Mouse (Mus musculus): ENCODE results near the gene Srrm2. TPM values are rescaled to one million over a fixed set of nuclear protein-coding genes. Genes with fewer than 3 reads are reported as not detected.
A peak's percentile ranks its signal among the peaks of the same experiment; 100 is the strongest.

Gene Srrm2
- polyA plus RNA-seq, 1 experiment = 671 TPM

- Histone ChIP-seq H3K36me3 (ENCODE audit: control insufficient read depth, insufficient read depth, low read length) (no peaks in the 10 kb centered on the region), H3K4me1 (ENCODE audit: control insufficient read depth, insufficient read depth, insufficient read length) (peaks cover 23% of the 10 kb centered on the region), H3K27me3 (ENCODE audit: control insufficient read depth, insufficient read depth, low read length) (peaks cover 26% of the 10 kb centered on the region), H3K27ac (ENCODE audit: insufficient read depth, low read length) (no peak overlapping the region), H3K4me3 (ENCODE audit: extremely low read depth, insufficient read depth, insufficient read length) (no peak overlapping the region)
- no peak for DNase-seq (ENCODE audit: low read depth in 1 of 2, low spot score in 2 of 2)
- WGBS = 17% methylated on average over 14 of the region's 14 CpGs
- TF ChIP-seq CTCF (IDR thresholded peaks at IDR 0.05; ENCODE audit: extremely low read depth, insufficient read depth, insufficient read length, insufficient replicate concordance) = no peak
Observed at GRCm38 (mm10) chr17:23744651-23745050, 45.7 kb upstream of the Srrm2 start.

GRCm38 (mm10) chr17:23745301-23746251, 44.8 kb upstream of the Srrm2 start, which contains the start of gene Kremen2:
Gene Kremen2, minus strand, starts transcription at chr17:23745833.
- DNase-seq (ENCODE audit: low read depth in 1 of 2, low spot score in 2 of 2) = no peak
- Histone ChIP-seq H3K4me3 (ENCODE audit: extremely low read depth, insufficient read depth, insufficient read length) (no peak within 1 kb of the TSS; the same call in 1 of the 2 replicates), H3K27ac (ENCODE audit: insufficient read depth, low read length) (no peak within 1 kb of the TSS), H3K36me3 (ENCODE audit: control insufficient read depth, insufficient read depth, low read length) (no peaks in the 10 kb centered on the region), H3K4me1 (ENCODE audit: control insufficient read depth, insufficient read depth, insufficient read length) (peaks cover 23% of the 10 kb centered on the region), H3K27me3 (ENCODE audit: control insufficient read depth, insufficient read depth, low read length) (peaks cover 21% of the 10 kb centered on the region)
- WGBS = 6% methylated on average over 44 of the region's 45 CpGs
- no peak for TF ChIP-seq POLR2A (IDR thresholded peaks at IDR 0.05; ENCODE audit: low read depth, low read length)

DNA sequence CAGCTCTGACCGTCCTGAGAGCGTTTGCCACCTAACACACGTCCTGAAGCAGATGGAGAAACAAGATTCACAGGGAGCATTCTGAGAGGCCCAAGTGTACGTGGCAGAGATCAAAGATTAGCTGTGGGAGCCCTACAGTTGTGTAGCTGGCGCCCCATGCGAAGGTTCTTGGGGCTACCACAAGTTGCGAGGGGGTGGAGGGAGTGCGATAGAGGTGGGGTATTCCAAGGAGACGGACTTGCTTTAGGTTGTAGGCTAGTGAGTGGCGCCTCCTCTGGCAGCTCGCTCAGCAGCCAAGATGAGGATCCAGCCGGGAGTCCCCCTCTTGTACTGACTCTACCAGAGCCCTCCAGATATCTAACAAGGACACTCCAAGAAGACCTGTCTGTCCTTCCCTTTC, 44.0 kb upstream of the Srrm2 start:
- DNase-seq (ENCODE audit: low read depth in 1 of 2, low spot score in 2 of 2) = no peak
- Histone ChIP-seq H3K36me3 (ENCODE audit: control insufficient read depth, insufficient read depth, low read length) (no peaks in the 10 kb centered on the region), H3K4me1 (ENCODE audit: control insufficient read depth, insufficient read depth, insufficient read length) (peaks cover 19% of the 10 kb centered on the region), H3K4me3 (ENCODE audit: extremely low read depth, insufficient read depth, insufficient read length) (no peak overlapping the region), H3K27ac (ENCODE audit: insufficient read depth, low read length) (no peak overlapping the region), H3K27me3 (ENCODE audit: control insufficient read depth, insufficient read depth, low read length) (peaks cover 21% of the 10 kb centered on the region)
- 51% methylated on average over 12 of the region's 12 CpGs for WGBS
- TF ChIP-seq POLR2A (IDR thresholded peaks at IDR 0.05; ENCODE audit: low read depth, low read length) (no peak), CTCF (IDR thresholded peaks at IDR 0.05; ENCODE audit: extremely low read depth, insufficient read depth, insufficient read length, insufficient replicate concordance) (no peak)

GRCm38 (mm10) chr17:23746767-23747166, 43.6 kb upstream of the Srrm2 start:
- Histone ChIP-seq H3K27me3 (ENCODE audit: control insufficient read depth, insufficient read depth, low read length) (peaks cover 19% of the 10 kb centered on the region), H3K36me3 (ENCODE audit: control insufficient read depth, insufficient read depth, low read length) (no peaks in the 10 kb centered on the region), H3K4me3 (ENCODE audit: extremely low read depth, insufficient read depth, insufficient read length) (no peak overlapping the region), H3K4me1 (ENCODE audit: control insufficient read depth, insufficient read depth, insufficient read length) (peaks cover 19% of the 10 kb centered on the region), H3K27ac (ENCODE audit: insufficient read depth, low read length) (no peak overlapping the region; the same call in 1 of the 2 replicates)
- TF ChIP-seq CTCF (IDR thresholded peaks at IDR 0.05; ENCODE audit: extremely low read depth, insufficient read depth, insufficient read length, insufficient replicate concordance) (no peak), POLR2A (IDR thresholded peaks at IDR 0.05; ENCODE audit: low read depth, low read length) (no peak)
- no peak for DNase-seq (ENCODE audit: low read depth in 1 of 2, low spot score in 2 of 2)
- 61% methylated on average over 3 of the region's 3 CpGs for WGBS

DNA sequence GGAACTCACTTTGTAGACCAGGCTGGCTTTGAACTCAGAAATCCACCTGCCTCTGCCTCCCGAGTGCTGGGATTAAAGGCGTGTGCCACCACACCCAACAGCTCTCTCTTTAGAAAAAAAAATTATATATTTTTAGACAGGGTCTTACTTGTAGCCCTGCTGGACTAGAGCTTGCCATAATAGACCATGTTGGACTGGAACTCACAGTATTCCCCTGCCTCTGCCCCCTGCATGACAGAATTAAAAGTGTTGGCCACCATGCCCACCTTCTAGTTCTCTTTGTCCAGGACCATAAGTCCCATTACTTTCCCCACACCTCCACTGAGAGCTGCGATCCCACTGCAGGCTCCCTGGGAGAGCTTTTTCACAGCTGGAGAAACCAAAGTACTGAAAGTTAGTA, 42.9 kb upstream of the Srrm2 start:
- no peak for TF ChIP-seq CTCF (IDR thresholded peaks at IDR 0.05; ENCODE audit: extremely low read depth, insufficient read depth, insufficient read length, insufficient replicate concordance)
- Histone ChIP-seq H3K27ac (ENCODE audit: insufficient read depth, low read length) (no peak overlapping the region), H3K4me1 (ENCODE audit: control insufficient read depth, insufficient read depth, insufficient read length) (peaks cover 13% of the 10 kb centered on the region), H3K4me3 (ENCODE audit: extremely low read depth, insufficient read depth, insufficient read length) (no peak overlapping the region), H3K27me3 (ENCODE audit: control insufficient read depth, insufficient read depth, low read length) (peaks cover 12% of the 10 kb centered on the region; the same call in 1 of the 2 replicates), H3K36me3 (ENCODE audit: control insufficient read depth, insufficient read depth, low read length) (no peaks in the 10 kb centered on the region)
- WGBS = 81% methylated on average over 3 of the region's 3 CpGs
- no peak for DNase-seq (ENCODE audit: low read depth in 1 of 2, low spot score in 2 of 2)

GRCm38 (mm10) chr17:23748026-23748425, 42.3 kb upstream of the Srrm2 start:
- 18% methylated on average over 6 of the region's 6 CpGs for WGBS
- Histone ChIP-seq H3K4me1 (ENCODE audit: control insufficient read depth, insufficient read depth, insufficient read length) (peaks cover 11% of the 10 kb centered on the region; the same call in 1 of the 2 replicates), H3K27ac (ENCODE audit: insufficient read depth, low read length) (no peak overlapping the region), H3K36me3 (ENCODE audit: control insufficient read depth, insufficient read depth, low read length) (no peaks in the 10 kb centered on the region), H3K4me3 (ENCODE audit: extremely low read depth, insufficient read depth, insufficient read length) (no peak overlapping the region), H3K27me3 (ENCODE audit: control insufficient read depth, insufficient read depth, low read length) (peaks cover 12% of the 10 kb centered on the region; the same call in 1 of the 2 replicates)
- TF ChIP-seq POLR2A (IDR thresholded peaks at IDR 0.05; ENCODE audit: low read depth, low read length) (no peak), CTCF (IDR thresholded peaks at IDR 0.05; ENCODE audit: extremely low read depth, insufficient read depth, insufficient read length, insufficient replicate concordance) (no peak)
- DNase-seq (ENCODE audit: low read depth in 1 of 2, low spot score in 2 of 2) = peak; percentile 66 to 67

All from spleen, adult 2 months (tissue).